Mouse (Mus musculus) T-helper 1 cell (primary cell): Measurements from ENCODE around the gene Xab2.
"Not testable (repeated sequence)": the region's sequence is repeated elsewhere in the genome, so short reads cannot be mapped to it uniquely, and the experiment has no call there.

Experiments
- in situ Hi-C: fragments of 300-600 bp; cut with MboI, MseI; formaldehyde crosslinking; loops from one replicate; pipeline ENCODE4 v1.15.1; 2025; ENCODE audit warnings: high pct_unique_total_duplicates

Xab2 gene

GRCm38 (mm10) chr8:3609816-3610150 is 11.3 kb downstream of the Xab2 start:
- in situ Hi-C loops, result no loop called here

- in situ Hi-C loops, result no loop called here
Observed at GRCm38 (mm10) chr8:3609046-3609815, 11.9 kb downstream of the Xab2 start.

- in situ Hi-C loops, result no loop called here
Observed at GRCm38 (mm10) chr8:3607822-3608221, 13.3 kb downstream of the Xab2 start.

GRCm38 (mm10) chr8:3606593-3606992 is 14.5 kb downstream of the Xab2 start:
- in situ Hi-C loops, result no loop called here

- in situ Hi-C loops, result no loop called here
Observed at GRCm38 (mm10) chr8:3603439-3603838, 17.7 kb downstream of the Xab2 start.

GRCm38 (mm10) chr8:3600401-3600800 is 20.7 kb downstream of the Xab2 start:
- in situ Hi-C loops, result no loop called here

- in situ Hi-C loops, result no loop called here
Observed at GRCm38 (mm10) chr8:3599219-3599618, 21.9 kb downstream of the Xab2 start.

GRCm38 (mm10) chr8:3598054-3598453 is 23.1 kb downstream of the Xab2 start:
- in situ Hi-C loops, result no loop called here

GRCm38 (mm10) chr8:3594466-3594865 is 26.6 kb downstream of the Xab2 start:
- in situ Hi-C loops, result no loop called here

GRCm38 (mm10) chr8:3593470-3593869 is 27.6 kb downstream of the Xab2 start:
- in situ Hi-C loops, result no loop called here

GRCm38 (mm10) chr8:3588258-3588633 is 32.9 kb downstream of the Xab2 start:
- in situ Hi-C loops, result no loop called here

- in situ Hi-C loops, result no loop called here
Observed at GRCm38 (mm10) chr8:3587391-3588257, 33.5 kb downstream of the Xab2 start.

GRCm38 (mm10) chr8:3586993-3587390 is 34.1 kb downstream of the Xab2 start, which contains the start of gene Camsap3:
Gene Camsap3 (plus strand): TSS chr8:3587293.
- in situ Hi-C loops, result no loop called here

- in situ Hi-C loops, result no loop called here
Observed at GRCm38 (mm10) chr8:3586452-3586851, 34.7 kb downstream of the Xab2 start.

GRCm38 (mm10) chr8:3581961-3582360 is 39.2 kb downstream of the Xab2 start:
- in situ Hi-C loops, result not testable (repeated sequence)

- in situ Hi-C loops, result no loop called here
Observed at GRCm38 (mm10) chr8:3579390-3580364, 41.4 kb downstream of the Xab2 start.

GRCm38 (mm10) chr8:3576211-3576960 is 44.7 kb downstream of the Xab2 start:
- in situ Hi-C loops, result no loop called here

GRCm38 (mm10) chr8:3574546-3574945 is 46.6 kb downstream of the Xab2 start:
- in situ Hi-C loops, result no loop called here

GRCm38 (mm10) chr8:3569784-3570183 is 51.3 kb downstream of the Xab2 start:
- in situ Hi-C loops, result no loop called here

- in situ Hi-C loops, result no loop called here
Observed at GRCm38 (mm10) chr8:3568378-3568777, 52.7 kb downstream of the Xab2 start.
